Mouse (Mus musculus): ENCODE results near the gene Reln.

- TF ChIP-seq POLR2A (IDR thresholded peaks at IDR 0.05; ENCODE audit: insufficient read length, low read depth) (no peak), TCF12 (IDR thresholded peaks at IDR 0.05; ENCODE audit: insufficient read depth, poor library complexity, severe bottlenecking) (no peak), E2F4 (IDR thresholded peaks at IDR 0.05; ENCODE audit: insufficient read depth) (no peak), MYOG (IDR thresholded peaks at IDR 0.05; ENCODE audit: control insufficient read depth in 1 of 3, insufficient read depth in 1 of 3, insufficient read length in 2 of 3, low read depth in 2 of 3) (no peak), SRF (IDR thresholded peaks at IDR 0.05; ENCODE audit: control insufficient read depth, insufficient read length, low read depth) (no peak), REST (IDR thresholded peaks at IDR 0.05; ENCODE audit: insufficient read depth, insufficient read length) (no peak), MYOD1 (IDR thresholded peaks at IDR 0.05; ENCODE audit: control insufficient read depth in 1 of 3, insufficient read length in 2 of 3, low read depth in 2 of 3) (no peak)
These were observed 364.0 kb downstream of the Reln start for GRCm38 (mm10) chr5:21980544-21980943.
